Mouse (Mus musculus): Measurements from ENCODE around the gene Eya4.

Eya4 gene

GRCm38 (mm10) chr10:23223336-23223735 is 127.2 kb downstream of the Eya4 start:
- no peak for DNase-seq

GRCm38 (mm10) chr10:23220432-23220831 is 130.2 kb downstream of the Eya4 start:
- no peak for DNase-seq

GRCm38 (mm10) chr10:23216815-23217214 is 133.8 kb downstream of the Eya4 start:
- DNase-seq, result no peak

- DNase-seq, result no peak
Measured at GRCm38 (mm10) chr10:23211381-23211780, 139.2 kb downstream of the Eya4 start.

- DNase-seq, result no peak
Measured at GRCm38 (mm10) chr10:23203885-23204284, 146.7 kb downstream of the Eya4 start.

- DNase-seq, result no peak
Measured at GRCm38 (mm10) chr10:23203144-23203838, 147.3 kb downstream of the Eya4 start.

GRCm38 (mm10) chr10:23202591-23202990 is 148.0 kb downstream of the Eya4 start:
- no peak for DNase-seq

GRCm38 (mm10) chr10:23198251-23198650 is 152.3 kb downstream of the Eya4 start:
- no peak for DNase-seq

GRCm38 (mm10) chr10:23196336-23196735 is 154.2 kb downstream of the Eya4 start:
- no peak for DNase-seq

GRCm38 (mm10) chr10:23195337-23195736 is 155.2 kb downstream of the Eya4 start:
- no peak for DNase-seq

GRCm38 (mm10) chr10:23189836-23190235 is 160.8 kb downstream of the Eya4 start:
- DNase-seq, result no peak

- DNase-seq, result no peak
Measured at GRCm38 (mm10) chr10:23185391-23185790, 165.2 kb downstream of the Eya4 start.

GRCm38 (mm10) chr10:23181572-23182493 is 168.8 kb downstream of the Eya4 start:
- no peak for DNase-seq

- DNase-seq, result no peak
Measured at GRCm38 (mm10) chr10:23179285-23179684, 171.3 kb downstream of the Eya4 start.

- DNase-seq, result no peak
Measured at GRCm38 (mm10) chr10:23177347-23178046, 173.1 kb downstream of the Eya4 start.

- no peak for DNase-seq
Measured at GRCm38 (mm10) chr10:23176666-23177346, 173.8 kb downstream of the Eya4 start.

- no peak for DNase-seq
Measured at GRCm38 (mm10) chr10:23171541-23171940, 179.0 kb downstream of the Eya4 start.

GRCm38 (mm10) chr10:23165089-23165642 is 185.4 kb downstream of the Eya4 start:
- DNase-seq, result no peak

- DNase-seq, result no peak
Measured at GRCm38 (mm10) chr10:23159844-23160243, 190.7 kb downstream of the Eya4 start.

GRCm38 (mm10) chr10:23159138-23159537 is 191.4 kb downstream of the Eya4 start:
- no peak for DNase-seq

- DNase-seq, result no peak
Measured at GRCm38 (mm10) chr10:23156866-23157625, 193.5 kb downstream of the Eya4 start.

- DNase-seq, result peak; percentile 10
Measured at GRCm38 (mm10) chr10:23150401-23150800, 200.2 kb downstream of the Eya4 start.

Measured in kidney, adult 18-20 months (tissue).